Mouse (Mus musculus) liver, adult 2 months (tissue): Measurements from ENCODE around the gene Susd3. TPM values are rescaled to one million over a fixed set of nuclear protein-coding genes. Genes with fewer than 3 reads are reported as not detected.
A peak's percentile ranks its signal among the peaks of the same experiment; 100 is the strongest.

Experiments
- DNase-seq: peaks from one replicate; pipeline ENCODE4 v3.0.0-alpha.2; 2011; ENCODE audit warnings: low read depth, low spot score; ENCODE audit errors: extremely low read depth
- H3K27ac ChIP-seq: fragments of 200-500 bp; replicated peaks from 2 replicates; pipeline ENCODE4 v1.5.1; 2012; ENCODE audit warnings: low read depth, mild to moderate bottlenecking, control low read depth, inconsistent platforms, low read length; ENCODE audit not compliant: insufficient read depth
- H3K27me3 ChIP-seq: fragments of 200-500 bp; 2 replicates; pipeline ENCODE4 v1.6.1; 2012; ENCODE audit warnings: mild to moderate bottlenecking, moderate library complexity, low read length, inconsistent platforms; ENCODE audit not compliant: control insufficient read depth, insufficient read depth
- H3K36me3 ChIP-seq: fragments of 200-500 bp; 2 replicates; pipeline ENCODE4 v1.6.1; 2012; ENCODE audit warnings: low read length, inconsistent platforms; ENCODE audit not compliant: control insufficient read depth, insufficient read depth
- H3K4me1 ChIP-seq: fragments of 200-500 bp; 2 replicates; pipeline ENCODE4 v1.6.1; 2011; ENCODE audit warnings: low read length; ENCODE audit not compliant: control insufficient read depth, insufficient read depth
- H3K4me3 ChIP-seq: fragments of 200-500 bp; 2 replicates; pipeline ENCODE4 v1.5.1; 2011; ENCODE audit warnings: low read depth, mild to moderate bottlenecking, control low read depth, low read length, moderate library complexity; ENCODE audit not compliant: insufficient read depth
- H3K79me2 ChIP-seq: fragments of 200-500 bp; 2 replicates; pipeline ENCODE4 v1.6.1; 2012; ENCODE audit warnings: inconsistent platforms, mild to moderate bottlenecking, low read length, moderate library complexity; ENCODE audit not compliant: control insufficient read depth, insufficient read depth
- H3K9ac ChIP-seq: fragments of 200-500 bp; 2 replicates; pipeline ENCODE4 v1.6.1; 2012; ENCODE audit warnings: low read depth, mild to moderate bottlenecking, control low read depth, inconsistent platforms, low read length
- CTCF ChIP-seq: fragments of 200-500 bp; IDR thresholded peaks from 2 replicates; pipeline ENCODE4 v1.5.1; 2011; ENCODE audit warnings: low read depth, low read length, control low read depth
- POLR2A ChIP-seq: fragments of 200-500 bp; IDR thresholded peaks from 2 replicates; pipeline ENCODE4 v1.6.1; 2011; ENCODE audit warnings: low read length, control low read depth; ENCODE audit not compliant: insufficient read depth; ENCODE audit errors: extremely low read depth
- WGBS: fragments of 180-500 bp; shearing (Covaris S2); methylation state at CpG from one replicate; pipeline ENCODE4 v1.1.7; 2018; 5-methylcytosine and 5-hydroxymethylcytosine counted together
- polyA plus RNA-seq: library from polyadenylated mRNA; depleted of rRNA; stranded (reverse); fragments of >200 nt; gene quantifications from 2 replicates; pipeline ENCODE4 v1.2.3, GENCODE M21; 2012
- total RNA-seq: library from RNA; depleted of rRNA; stranded (reverse); fragments of >200 nt; gene quantifications from 2 replicates; pipeline ENCODE4 v1.2.3, GENCODE M21; 2014

Susd3 gene
- total and polyA plus RNA-seq, 2 experiments = 0.18 to 1.1 TPM

- Histone ChIP-seq H3K9ac (no peak overlapping the region), H3K36me3 (no peaks in the 10 kb centered on the region), H3K4me3 (no peak overlapping the region), H3K79me2 (no peaks in the 10 kb centered on the region), H3K27ac (no peak overlapping the region), H3K4me1 (peaks cover 5% of the 10 kb centered on the region; the same call in 1 of the 2 replicates), H3K27me3 (no peaks in the 10 kb centered on the region)
- 51% methylated on average over 3 of the region's 3 CpGs for WGBS
- TF ChIP-seq CTCF = no peak
- no peak for TF ChIP-seq POLR2A
- DNase-seq = no peak
Observed at GRCm38 (mm10) chr13:49248923-49249322, 417 bp upstream of the Susd3 start.

- Histone ChIP-seq H3K36me3 (no peaks in the 10 kb centered on the region), H3K4me1 (peaks cover 5% of the 10 kb centered on the region; the same call in 1 of the 2 replicates), H3K27ac (no peak overlapping the region), H3K4me3 (peak overlapping the region; percentile 39; the same call in 1 of the 2 replicates), H3K79me2 (no peaks in the 10 kb centered on the region), H3K9ac (no peak overlapping the region), H3K27me3 (no peaks in the 10 kb centered on the region)
- WGBS = 4% methylated on average over 58 of the region's 58 CpGs
- no peak for TF ChIP-seq CTCF
- TF ChIP-seq POLR2A = no peak
- DNase-seq = no peak
Observed at GRCm38 (mm10) chr13:49247740-49248466, 603 bp downstream of the Susd3 start.

DNA sequence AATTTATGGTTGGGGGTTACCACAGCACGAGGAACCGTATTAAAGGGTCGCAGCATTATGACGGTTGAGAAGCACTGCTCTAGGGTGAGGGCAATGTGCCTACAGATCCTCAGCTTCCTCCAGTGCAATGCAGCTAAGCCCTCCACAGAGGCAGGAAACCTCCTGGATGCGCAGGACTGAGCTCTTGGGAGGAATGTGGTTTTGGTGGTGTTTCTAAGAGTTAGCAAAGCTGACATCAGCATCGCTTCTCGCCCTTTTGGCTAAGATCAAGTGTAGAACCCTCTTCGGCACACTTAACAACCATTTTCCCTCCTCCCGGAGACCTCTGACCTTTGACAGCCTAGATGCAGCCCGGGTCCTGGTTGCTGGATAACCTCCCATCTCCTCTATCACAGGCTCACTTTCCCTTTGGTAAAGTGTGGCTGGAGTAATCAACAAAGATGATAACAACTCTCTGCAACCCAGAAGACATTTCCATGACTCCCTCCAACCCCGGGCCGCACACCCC lies 1.2 kb downstream of the Susd3 start:
- TF ChIP-seq CTCF (no peak), POLR2A (no peak)
- no peak for DNase-seq
- H3K4me3 ChIP-seq = peak overlapping the region; percentile 39; the same call in 1 of the 2 replicates
- H3K79me2 ChIP-seq = no peaks in the 10 kb centered on the region
- H3K36me3 ChIP-seq = no peaks in the 10 kb centered on the region
- H3K27me3 ChIP-seq = no peaks in the 10 kb centered on the region
- WGBS = 44% methylated on average over 12 of the region's 12 CpGs
- H3K27ac ChIP-seq = no peak overlapping the region
- H3K4me1 ChIP-seq = peaks cover 5% of the 10 kb centered on the region; the same call in 1 of the 2 replicates
- H3K9ac ChIP-seq = no peak overlapping the region

DNA sequence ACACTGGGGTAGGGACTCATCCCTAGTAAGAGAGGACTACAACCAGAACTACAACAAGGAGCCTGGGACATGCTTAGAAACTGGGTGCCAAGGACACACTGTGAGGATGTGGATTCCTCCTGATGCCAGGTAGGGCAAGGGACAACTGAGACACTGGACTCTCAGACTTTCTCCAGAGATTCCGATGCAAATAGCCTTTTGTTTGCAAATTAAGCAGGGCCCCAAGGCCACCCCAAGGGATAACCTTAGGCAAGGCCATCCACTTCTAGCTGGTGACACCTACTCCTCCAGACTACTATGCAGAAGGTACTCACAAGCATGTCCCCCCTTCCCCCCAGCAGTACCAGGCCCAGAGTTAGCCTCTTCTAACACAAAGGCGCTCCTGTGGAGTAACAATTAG lies 1.9 kb downstream of the Susd3 start:
- whole genome bisulfite sequencing = 92% methylated on average over 2 of the region's 2 CpGs
- H3K4me3 ChIP-seq = no peak overlapping the region
- H3K79me2 ChIP-seq = no peaks in the 10 kb centered on the region
- H3K27ac ChIP-seq = no peak overlapping the region
- no peaks in the 10 kb centered on the region for H3K36me3 ChIP-seq
- no peak for TF ChIP-seq POLR2A
- TF ChIP-seq CTCF = no peak
- H3K27me3 ChIP-seq = no peaks in the 10 kb centered on the region
- H3K4me1 ChIP-seq = peaks cover 5% of the 10 kb centered on the region; the same call in 1 of the 2 replicates
- no peak for DNase-seq
- no peak overlapping the region for H3K9ac ChIP-seq

- Histone ChIP-seq H3K27me3 (no peaks in the 10 kb centered on the region), H3K27ac (no peak overlapping the region), H3K36me3 (no peaks in the 10 kb centered on the region), H3K4me1 (peaks cover 5% of the 10 kb centered on the region; the same call in 1 of the 2 replicates), H3K4me3 (no peak overlapping the region), H3K9ac (no peak overlapping the region), H3K79me2 (no peaks in the 10 kb centered on the region)
- DNase-seq = no peak
- TF ChIP-seq POLR2A (no peak), CTCF (no peak)
- WGBS = 78% methylated on average over 3 of the region's 3 CpGs
Observed at GRCm38 (mm10) chr13:49246011-49246410, 2.5 kb downstream of the Susd3 start.

DNA sequence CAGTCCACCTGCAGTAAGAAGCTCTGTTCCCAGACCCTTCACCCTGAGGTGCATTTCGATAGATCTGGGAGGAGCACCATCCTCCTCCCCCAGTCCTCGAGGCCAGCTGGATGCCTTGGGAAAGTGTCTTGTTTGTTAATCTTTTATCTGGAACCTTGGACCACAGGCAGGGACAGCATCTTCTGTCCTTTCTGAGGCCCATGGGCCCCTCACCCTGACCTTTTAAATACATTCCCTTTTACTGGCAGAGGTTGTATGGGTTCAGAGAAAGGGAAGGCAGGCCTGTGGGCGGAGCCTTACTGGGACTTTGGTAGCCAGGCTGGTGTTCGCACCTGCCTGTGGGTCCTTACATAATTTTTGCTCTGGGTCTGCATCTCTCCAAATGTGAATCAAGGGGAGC lies 3.3 kb downstream of the Susd3 start:
- 63% methylated on average over 4 of the region's 4 CpGs for WGBS
- H3K27me3 ChIP-seq = no peaks in the 10 kb centered on the region

More for the DNA sequence above, 3.3 kb downstream of the Susd3 start:
- Histone ChIP-seq H3K4me3 (no peak overlapping the region), H3K27ac (no peak overlapping the region), H3K9ac (no peak overlapping the region), H3K79me2 (no peaks in the 10 kb centered on the region), H3K36me3 (no peaks in the 10 kb centered on the region), H3K4me1 (peaks cover 5% of the 10 kb centered on the region; the same call in 1 of the 2 replicates)
- no peak for DNase-seq
- TF ChIP-seq CTCF = no peak
- no peak for TF ChIP-seq POLR2A
